Mouse (Mus musculus) left cerebral cortex, adult 18-20 months (tissue): ENCODE measurements around the gene Btn1a1. TPM values are rescaled to one million over a fixed set of nuclear protein-coding genes. Genes with fewer than 3 reads are reported as not detected.
A peak's percentile ranks its signal among the peaks of the same experiment; 100 is the strongest.

Experiments used
- DNase-seq, 2 experiments: peaks; one replicate each; pipeline ENCODE4 v3.0.0; 2021 to 2022; ENCODE audit warnings: low spot score in 2 of 2, mixed read lengths in 1 of 2
- total RNA-seq, 2 experiments: library from RNA; stranded (reverse); gene quantifications; 2 replicates each; pipeline ENCODE4 v1.2.3; 2021

Gene Btn1a1
- total RNA-seq, 2 experiments from 2014 or later = not detected

DNA sequence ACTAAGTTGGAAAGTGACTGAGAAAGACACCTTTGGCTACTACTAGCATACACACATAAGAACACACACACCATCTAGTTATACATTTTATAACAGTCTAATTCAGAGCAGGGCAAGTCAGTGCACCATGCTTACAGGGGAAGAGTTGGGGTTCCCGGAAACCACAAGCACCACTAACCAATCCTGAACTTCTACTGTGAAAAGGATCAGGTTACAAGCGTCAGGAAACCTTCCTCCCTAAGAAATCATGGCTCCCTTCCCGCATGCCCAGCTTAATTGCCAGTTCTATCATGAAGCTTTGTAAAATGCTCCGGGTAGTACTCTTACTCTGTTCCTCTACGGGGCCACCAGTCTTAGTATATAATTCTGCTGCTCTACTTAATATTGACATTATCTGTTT, 19.6 kb upstream of the Btn1a1 start:
- DNase-seq = no peak

DNA sequence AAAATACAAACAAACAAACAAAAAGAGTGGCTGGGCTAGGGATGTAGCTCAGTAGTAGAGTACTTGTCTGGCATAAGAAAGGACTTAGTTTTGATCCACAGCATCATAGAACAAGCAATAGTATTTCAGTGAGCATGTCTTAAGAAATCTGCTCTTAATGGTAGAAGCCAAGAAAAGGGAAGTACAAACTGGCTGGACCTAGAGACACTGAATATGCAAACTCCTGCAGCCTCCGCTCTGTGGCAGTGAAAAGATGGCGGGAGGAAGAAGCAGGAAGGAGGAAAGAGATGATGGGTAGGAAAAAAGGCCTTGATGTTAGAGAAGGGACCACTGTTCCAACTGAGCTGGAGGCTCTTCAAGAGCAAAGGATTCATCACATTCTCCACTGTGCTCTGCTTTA, 17.5 kb upstream of the Btn1a1 start:
- no peak for DNase-seq

GRCm38 (mm10) chr13:23475658-23476057, 10.0 kb upstream of the Btn1a1 start:
- no peak for DNase-seq

GRCm38 (mm10) chr13:23466911-23467310, 1.2 kb upstream of the Btn1a1 start:
- peak; percentile 68 for DNase-seq

DNA sequence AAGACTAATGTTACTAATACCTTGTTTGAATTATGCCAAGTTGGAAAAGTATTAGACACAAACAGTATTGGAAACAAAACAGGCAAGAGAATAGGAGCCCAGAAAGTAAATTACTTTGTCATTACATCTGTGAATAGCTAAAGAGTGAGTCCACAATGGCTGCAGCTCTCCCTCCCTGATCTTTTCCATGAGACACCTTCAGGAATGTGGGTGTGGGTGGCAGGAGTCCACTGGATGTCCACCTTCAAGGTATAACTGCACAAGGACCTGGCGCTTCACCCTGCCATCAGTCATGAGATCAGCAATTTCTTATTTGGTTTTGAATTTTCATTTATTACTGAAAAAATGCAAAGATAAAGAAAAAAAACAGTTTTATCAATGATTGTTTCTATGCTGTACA, 605 bp upstream of the Btn1a1 start:
- no peak for DNase-seq

DNA sequence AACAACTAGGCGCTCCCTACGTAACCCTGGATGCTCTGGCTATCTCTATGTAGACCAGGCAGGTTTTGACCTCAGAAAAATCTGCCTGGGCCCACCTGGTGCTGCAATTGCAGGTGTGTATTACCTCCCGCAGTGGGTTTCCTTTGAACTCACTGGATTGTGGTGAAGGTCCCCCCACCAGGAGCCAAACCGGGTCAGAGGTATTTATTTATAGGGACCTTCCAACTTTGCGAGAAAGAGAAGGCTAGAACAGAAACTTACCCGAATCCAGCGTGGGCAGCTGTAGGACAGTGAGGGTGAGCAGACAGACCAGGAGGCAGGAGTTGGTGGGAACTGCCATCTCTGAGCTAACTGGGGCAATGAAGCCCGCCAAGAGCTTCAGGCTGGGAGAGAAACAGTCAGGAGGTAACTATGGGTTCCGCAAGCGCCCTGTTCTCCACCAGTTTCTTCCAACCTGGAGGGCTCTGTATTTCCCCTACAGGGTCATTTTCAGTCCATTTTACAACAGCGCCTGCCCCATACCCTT, 797 bp downstream of the Btn1a1 start:
- DNase-seq = no peak

- peak; percentile 25 to 45 for DNase-seq
These were observed 1.5 kb downstream of the Btn1a1 start for GRCm38 (mm10) chr13:23464224-23464637.

GRCm38 (mm10) chr13:23463381-23464223, 2.1 kb downstream of the Btn1a1 start:
- DNase-seq = peak; percentile 88 to 91

GRCm38 (mm10) chr13:23462669-23463068, 3.0 kb downstream of the Btn1a1 start:
- no peak for DNase-seq

GRCm38 (mm10) chr13:23462063-23462462, 3.6 kb downstream of the Btn1a1 start:
- DNase-seq = no peak

DNA sequence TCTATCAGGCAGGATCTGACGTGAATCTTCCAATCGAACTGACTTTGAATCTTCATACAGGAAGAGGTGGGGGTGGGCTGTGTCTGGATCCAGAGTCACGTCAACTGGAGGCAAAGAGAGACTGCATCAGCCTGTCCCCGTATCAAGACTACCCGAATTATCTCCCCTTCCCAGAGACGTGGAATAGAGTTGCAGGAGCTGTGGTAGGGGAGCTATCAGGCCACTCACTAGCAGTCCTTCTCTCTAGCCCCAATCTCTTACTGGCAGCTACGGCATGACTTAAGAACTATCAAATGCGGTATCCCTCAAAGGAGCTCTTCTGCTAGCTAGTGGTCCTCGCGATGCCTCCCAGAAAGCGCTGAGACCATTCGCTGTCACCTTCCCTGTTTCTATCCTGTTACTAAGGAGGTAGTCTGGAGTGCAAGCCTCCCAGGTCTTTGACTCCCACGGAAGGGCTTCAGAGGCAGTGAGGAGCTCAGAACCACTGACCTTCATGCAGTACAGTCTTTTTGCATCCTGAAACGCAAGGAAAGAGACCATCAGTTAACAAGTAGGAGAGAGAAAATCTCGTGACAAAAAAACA, 6.3 kb downstream of the Btn1a1 start:
- DNase-seq = no peak

GRCm38 (mm10) chr13:23453926-23454325, 11.8 kb downstream of the Btn1a1 start:
- no peak for DNase-seq

- peak; percentile 79 to 83 for DNase-seq
These were observed 12.3 kb downstream of the Btn1a1 start for GRCm38 (mm10) chr13:23453362-23453862.

DNA sequence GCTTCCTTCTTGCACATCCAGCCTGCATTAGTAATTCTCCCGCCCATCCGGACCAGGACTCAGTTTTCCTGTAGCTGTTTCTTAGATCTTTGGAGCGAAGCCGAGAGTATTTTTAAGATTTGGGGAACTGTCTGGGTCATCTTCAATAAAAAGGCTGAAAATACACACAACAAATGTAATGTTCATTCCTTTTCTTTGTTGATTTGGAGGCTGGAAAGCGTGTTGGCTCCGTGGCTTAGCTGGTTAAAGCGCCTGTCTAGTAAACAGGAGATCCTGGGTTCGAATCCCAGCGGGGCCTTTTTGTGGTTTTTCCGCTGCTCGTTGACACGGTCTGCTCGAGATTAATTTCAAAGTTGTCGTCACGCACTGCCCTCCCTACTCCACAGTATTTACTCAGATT, 15.3 kb downstream of the Btn1a1 start:
- peak; percentile 92 to 93 for DNase-seq

DNA sequence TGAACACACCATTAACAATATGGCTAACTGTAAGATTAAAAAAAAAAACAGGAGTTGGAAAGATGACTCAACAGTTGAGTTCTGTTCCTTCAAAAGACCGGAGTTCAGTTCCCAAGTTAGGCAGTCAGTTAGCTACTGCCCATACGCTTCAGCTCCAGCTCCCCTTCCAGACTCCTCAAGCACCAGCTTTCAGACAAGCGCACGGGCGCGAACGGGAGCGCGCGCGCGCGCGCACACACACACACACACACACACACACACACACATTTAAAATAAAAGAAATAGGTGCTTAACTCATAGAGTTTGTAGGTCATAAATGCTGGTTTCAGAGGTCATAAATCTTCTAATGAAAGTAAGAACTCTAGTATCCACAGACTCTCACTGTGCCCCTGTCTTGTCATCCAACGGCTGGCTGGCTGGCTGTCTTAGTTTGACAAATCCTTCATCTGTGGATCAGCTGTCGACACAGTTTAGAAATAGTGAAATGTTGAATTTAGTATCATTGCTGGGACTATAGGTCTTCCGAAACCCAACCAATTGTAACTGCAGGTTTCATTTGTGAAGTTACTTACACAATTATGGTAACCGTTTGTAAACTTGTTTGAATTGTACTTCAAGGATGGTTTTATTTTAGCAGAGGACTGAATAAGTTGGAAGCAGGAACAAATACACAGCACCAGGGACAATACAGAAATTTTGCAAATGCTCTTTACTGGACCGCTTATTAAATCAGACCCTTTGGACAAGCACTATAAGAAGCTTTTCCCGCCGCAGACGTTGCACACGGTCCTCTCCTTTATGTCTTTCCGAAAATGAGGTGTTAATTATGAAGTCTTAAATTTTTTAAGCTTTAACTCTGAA, 16.2 kb downstream of the Btn1a1 start:
- DNase-seq = peak; percentile 50 to 57

GRCm38 (mm10) chr13:23448758-23449157, 16.9 kb downstream of the Btn1a1 start:
- DNase-seq = no peak

GRCm38 (mm10) chr13:23446498-23446952, 19.2 kb downstream of the Btn1a1 start:
- peak; percentile 87 to 88 for DNase-seq

DNA sequence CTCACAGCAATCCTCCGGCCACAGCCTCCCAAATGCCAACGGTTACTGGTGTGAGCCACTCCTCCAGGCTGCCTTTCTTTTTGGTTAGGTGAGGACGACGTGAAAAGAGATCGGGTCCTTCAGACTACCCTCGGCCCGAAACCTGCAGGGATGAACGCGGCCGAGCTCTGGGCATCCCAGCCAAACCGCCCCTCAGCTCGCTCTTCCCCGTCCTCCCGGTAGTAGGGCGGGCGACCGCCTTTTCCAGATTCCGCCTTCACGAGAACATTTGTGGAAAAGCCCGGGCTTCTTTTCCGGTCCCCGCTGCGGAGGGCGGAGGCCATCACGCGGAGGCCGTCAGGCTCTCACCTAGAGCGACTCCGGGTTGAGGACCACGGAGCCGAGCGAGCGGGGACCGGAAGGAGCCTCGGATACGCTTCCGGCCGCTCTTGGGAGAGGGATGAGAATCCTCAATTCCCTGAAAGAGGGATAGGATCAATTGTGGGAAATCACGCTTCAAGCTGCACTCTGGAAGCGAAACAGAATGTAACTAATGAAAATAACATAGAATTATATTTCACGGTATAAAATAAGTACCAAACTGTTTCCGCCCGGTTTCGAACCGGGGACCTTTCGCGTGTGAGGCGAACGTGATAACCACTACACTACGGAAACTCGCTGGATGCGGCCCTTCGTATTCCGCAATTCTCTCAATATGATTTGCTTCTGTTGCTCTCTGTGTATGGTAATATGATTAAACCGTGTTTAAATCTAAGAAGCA, 20.0 kb downstream of the Btn1a1 start:
- peak; percentile 91 to 94 for DNase-seq

GRCm38 (mm10) chr13:23445156-23445555, 20.5 kb downstream of the Btn1a1 start:
- no peak for DNase-seq

GRCm38 (mm10) chr13:23444451-23444850, 21.2 kb downstream of the Btn1a1 start:
- no peak for DNase-seq
